Mouse (Mus musculus): ENCODE results near the gene Armh3.

The Armh3 gene

GRCm38 (mm10) chr19:45911236-45912025 lies 86.9 kb downstream of the Armh3 start:
- DNase-seq (ENCODE audit: extremely low read depth, low read depth), result no peak

- no peak for DNase-seq (ENCODE audit: extremely low read depth, low read depth)
Observed at GRCm38 (mm10) chr19:45908246-45908645, 90.0 kb downstream of the Armh3 start.

- DNase-seq (ENCODE audit: extremely low read depth, low read depth), result no peak
Observed at GRCm38 (mm10) chr19:45907416-45907815, 90.9 kb downstream of the Armh3 start.

GRCm38 (mm10) chr19:45903861-45904260 lies 94.4 kb downstream of the Armh3 start:
- DNase-seq (ENCODE audit: extremely low read depth, low read depth), result no peak

GRCm38 (mm10) chr19:45902390-45903035 lies 95.8 kb downstream of the Armh3 start:
- DNase-seq (ENCODE audit: extremely low read depth, low read depth), result no peak

GRCm38 (mm10) chr19:45900836-45901235 lies 97.5 kb downstream of the Armh3 start:
- no peak for DNase-seq (ENCODE audit: extremely low read depth, low read depth)

- DNase-seq (ENCODE audit: extremely low read depth, low read depth), result no peak
Observed at GRCm38 (mm10) chr19:45895726-45896125, 102.6 kb downstream of the Armh3 start.

GRCm38 (mm10) chr19:45882056-45882455 lies 116.2 kb downstream of the Armh3 start:
- DNase-seq (ENCODE audit: extremely low read depth, low read depth), result no peak

- no peak for DNase-seq (ENCODE audit: extremely low read depth, low read depth)
Observed at GRCm38 (mm10) chr19:45873320-45873719, 125.0 kb downstream of the Armh3 start.

GRCm38 (mm10) chr19:45855284-45855920 lies 142.9 kb downstream of the Armh3 start:
- DNase-seq (ENCODE audit: extremely low read depth, low read depth), result no peak

GRCm38 (mm10) chr19:45854521-45854920 lies 143.8 kb downstream of the Armh3 start:
- no peak for DNase-seq (ENCODE audit: extremely low read depth, low read depth)

- DNase-seq (ENCODE audit: extremely low read depth, low read depth), result no peak
Observed at GRCm38 (mm10) chr19:45847733-45848093, 150.6 kb downstream of the Armh3 start.

- peak; percentile 10 for DNase-seq (ENCODE audit: extremely low read depth, low read depth)
Observed at GRCm38 (mm10) chr19:45847016-45847732, 151.1 kb downstream of the Armh3 start.

- no peak for DNase-seq (ENCODE audit: extremely low read depth, low read depth)
Observed at GRCm38 (mm10) chr19:45844209-45844608, 154.1 kb downstream of the Armh3 start.

- no peak for DNase-seq (ENCODE audit: extremely low read depth, low read depth)
Observed at GRCm38 (mm10) chr19:45843424-45843823, 154.9 kb downstream of the Armh3 start.

- no peak for DNase-seq (ENCODE audit: extremely low read depth, low read depth)
Observed at GRCm38 (mm10) chr19:45837050-45837994, 161.0 kb downstream of the Armh3 start.

- no peak for DNase-seq (ENCODE audit: extremely low read depth, low read depth)
Observed at GRCm38 (mm10) chr19:45835490-45835889, 162.8 kb downstream of the Armh3 start.

GRCm38 (mm10) chr19:45833665-45834064 lies 164.6 kb downstream of the Armh3 start:
- no peak for DNase-seq (ENCODE audit: extremely low read depth, low read depth)

GRCm38 (mm10) chr19:45830679-45831078 lies 167.6 kb downstream of the Armh3 start:
- no peak for DNase-seq (ENCODE audit: extremely low read depth, low read depth)

- no peak for DNase-seq (ENCODE audit: extremely low read depth, low read depth)
Observed at GRCm38 (mm10) chr19:45827736-45828135, 170.6 kb downstream of the Armh3 start.

GRCm38 (mm10) chr19:45827125-45827524 lies 171.2 kb downstream of the Armh3 start:
- no peak for DNase-seq (ENCODE audit: extremely low read depth, low read depth)

Data from MEL-GATA-1-ER (cell line).